Mouse (Mus musculus) WW6 (cell line): ENCODE measurements around the gene Gm9945.

Experiments
- DNase-seq: peaks from one replicate; pipeline ENCODE4 v3.0.0-alpha.2; 2013; ENCODE audit warnings: low read depth, low spot score

Gm9945 gene

GRCm38 (mm10) chr11:53522930-53523329, 43.0 kb downstream of the Gm9945 start:
- DNase-seq, result no peak

GRCm38 (mm10) chr11:53523545-53524405, 43.8 kb downstream of the Gm9945 start:
- no peak for DNase-seq

- DNase-seq, result no peak
Measured at GRCm38 (mm10) chr11:53524905-53525304, 44.9 kb downstream of the Gm9945 start.

- no peak for DNase-seq
Measured at GRCm38 (mm10) chr11:53525461-53525860, 45.5 kb downstream of the Gm9945 start.

- DNase-seq, result no peak
Measured at GRCm38 (mm10) chr11:53528397-53529252, 48.7 kb downstream of the Gm9945 start.

- no peak for DNase-seq
Measured at GRCm38 (mm10) chr11:53529253-53529557, 49.2 kb downstream of the Gm9945 start.

- DNase-seq, result no peak
Measured at GRCm38 (mm10) chr11:53530001-53530400, 50.0 kb downstream of the Gm9945 start.
